Mouse (Mus musculus): ENCODE measurements around the gene Hlf.

The Hlf gene

GRCm38 (mm10) chr11:90370789-90371291 is 19.9 kb downstream of the Hlf start:
- no peak for DNase-seq (ENCODE audit: low read depth, low spot score)

GRCm38 (mm10) chr11:90370367-90370766 is 20.3 kb downstream of the Hlf start:
- no peak for DNase-seq (ENCODE audit: low read depth, low spot score)

GRCm38 (mm10) chr11:90369605-90370004 is 21.1 kb downstream of the Hlf start:
- DNase-seq (ENCODE audit: low read depth, low spot score) = no peak

- DNase-seq (ENCODE audit: low read depth, low spot score) = no peak
These were observed 21.6 kb downstream of the Hlf start for GRCm38 (mm10) chr11:90369115-90369514.

- no peak for DNase-seq (ENCODE audit: low read depth, low spot score)
These were observed 22.5 kb downstream of the Hlf start for GRCm38 (mm10) chr11:90367894-90368860.

GRCm38 (mm10) chr11:90364865-90365264 is 25.8 kb downstream of the Hlf start:
- DNase-seq (ENCODE audit: low read depth, low spot score) = no peak

GRCm38 (mm10) chr11:90363821-90364497 is 26.7 kb downstream of the Hlf start:
- no peak for DNase-seq (ENCODE audit: low read depth, low spot score)

- DNase-seq (ENCODE audit: low read depth, low spot score) = peak; percentile 31
These were observed 27.3 kb downstream of the Hlf start for GRCm38 (mm10) chr11:90363406-90363805.

- DNase-seq (ENCODE audit: low read depth, low spot score) = no peak
These were observed 30.2 kb downstream of the Hlf start for GRCm38 (mm10) chr11:90360536-90360935.

- DNase-seq (ENCODE audit: low read depth, low spot score) = no peak
These were observed 32.6 kb downstream of the Hlf start for GRCm38 (mm10) chr11:90358063-90358462.

- no peak for DNase-seq (ENCODE audit: low read depth, low spot score)
These were observed 33.3 kb downstream of the Hlf start for GRCm38 (mm10) chr11:90357371-90357770.

- DNase-seq (ENCODE audit: low read depth, low spot score) = no peak
These were observed 34.0 kb downstream of the Hlf start for GRCm38 (mm10) chr11:90356495-90357304.

GRCm38 (mm10) chr11:90356036-90356435 is 34.7 kb downstream of the Hlf start:
- no peak for DNase-seq (ENCODE audit: low read depth, low spot score)

GRCm38 (mm10) chr11:90355270-90355681 is 35.4 kb downstream of the Hlf start:
- DNase-seq (ENCODE audit: low read depth, low spot score) = no peak

- no peak for DNase-seq (ENCODE audit: low read depth, low spot score)
These were observed 38.0 kb downstream of the Hlf start for GRCm38 (mm10) chr11:90352696-90353095.

GRCm38 (mm10) chr11:90350153-90350512 is 40.6 kb downstream of the Hlf start:
- peak; percentile 52 for DNase-seq (ENCODE audit: low read depth, low spot score)

- peak; percentile 19 for DNase-seq (ENCODE audit: low read depth, low spot score)
These were observed 41.1 kb downstream of the Hlf start for GRCm38 (mm10) chr11:90349486-90350152.

GRCm38 (mm10) chr11:90347667-90348459 is 42.8 kb downstream of the Hlf start:
- DNase-seq (ENCODE audit: low read depth, low spot score) = no peak

- no peak for DNase-seq (ENCODE audit: low read depth, low spot score)
These were observed 44.9 kb downstream of the Hlf start for GRCm38 (mm10) chr11:90345746-90346145.

- no peak for DNase-seq (ENCODE audit: low read depth, low spot score)
These were observed 47.8 kb downstream of the Hlf start for GRCm38 (mm10) chr11:90342858-90343257.
